Mouse (Mus musculus): Measurements from ENCODE around the gene Iqschfp.

GRCm38 (mm10) chr3:68615042-68615810, 723.2 kb downstream of the Iqschfp start:
- no peak for TF ChIP-seq GATA1 (IDR thresholded peaks at IDR 0.05; ENCODE audit: borderline replicate concordance, low read length)
- no peak for TF ChIP-seq FLI1 (IDR thresholded peaks at IDR 0.05; ENCODE audit: low read length)

Data from megakaryocyte, embryonic 14.5 days (primary cell).